8 mouse cellular contexts compared by ENCODE assay signal in the genomic region with DNA sequence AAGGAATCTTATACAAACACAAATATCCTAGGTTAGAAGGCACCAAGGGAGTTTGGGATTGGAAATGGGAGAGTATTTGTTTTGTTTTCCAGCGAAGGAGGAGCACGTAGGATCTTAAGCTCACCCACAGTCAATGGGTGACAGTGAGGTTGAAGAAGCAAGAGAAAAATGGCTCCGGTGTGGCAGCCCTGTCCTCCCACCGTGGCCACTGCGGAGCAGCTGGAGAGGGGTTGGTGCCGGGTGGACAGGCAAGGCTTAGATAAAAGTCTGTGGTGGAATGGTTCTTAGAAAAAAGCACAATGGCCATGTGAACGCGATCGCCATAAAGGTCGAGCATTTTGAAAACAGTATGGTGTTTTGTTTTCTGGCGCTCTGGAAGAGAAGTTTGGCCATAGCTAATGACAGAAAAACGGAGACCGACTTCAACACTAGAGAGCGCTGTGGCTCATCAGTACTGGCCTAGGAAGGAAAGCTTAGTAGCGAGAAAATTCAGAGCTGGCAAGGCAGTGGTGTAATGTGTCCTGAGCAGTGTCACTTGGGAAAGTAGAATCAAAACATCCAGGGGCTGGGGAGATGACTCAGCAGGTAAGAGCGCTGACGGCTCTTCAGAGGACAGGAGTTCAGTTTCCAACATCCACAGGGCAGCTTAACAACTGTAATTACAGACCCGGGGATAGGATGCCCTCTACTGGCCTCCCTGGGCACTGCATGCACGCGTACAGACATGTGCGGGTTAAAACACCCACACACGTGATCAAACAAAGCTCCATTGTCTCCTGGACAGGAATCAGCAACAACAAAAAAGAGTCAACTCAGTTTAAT. TPM values are rescaled to one million over a fixed set of nuclear protein-coding genes. Genes with fewer than 3 reads are reported as not detected.
DNase-seq lines count a peak whose midpoint lies in the region; ATAC-seq and TF ChIP-seq lines count a peak whose summit lies in the region.

No protein-coding gene starts in this region.

- TF ChIP-seq POLR2A in brain, embryonic 14.5 days (IDR thresholded peaks at IDR 0.05; ENCODE audit: borderline replicate concordance, extremely low read depth, insufficient read depth, insufficient read length, poor library complexity, severe bottlenecking), result no peak

- H3K36me3 ChIP-seq in heart, embryonic 12.5 days, result no peaks in the 10 kb centered on the region
- no peaks in the 10 kb centered on the region for H3K36me3 ChIP-seq in kidney, postnatal 0 days (ENCODE audit: insufficient read depth, low read length)
- no peaks in the 10 kb centered on the region for H3K36me3 ChIP-seq in liver, embryonic 11.5 days (ENCODE audit: control insufficient read depth, insufficient read depth, low read length)
- H3K36me3 ChIP-seq in stomach, embryonic 14.5 days (ENCODE audit: control insufficient read depth, insufficient read depth, low read length), result no peaks in the 10 kb centered on the region

- TF ChIP-seq CTCF in brain, embryonic 14.5 days (IDR thresholded peaks at IDR 0.05; ENCODE audit: borderline replicate concordance, extremely low read depth, insufficient read depth, insufficient read length), result peak; percentile 87
- peak; percentile 90 for TF ChIP-seq CTCF in kidney, postnatal 0 days (IDR thresholded peaks at IDR 0.05; ENCODE audit: low read depth)

- H3K4me3 ChIP-seq in heart, embryonic 12.5 days, result peak overlapping the region; percentile 25
- 0 out of 2 replicates have a peak overlapping the region, but pooled peaks have one; percentile 6 for H3K4me3 ChIP-seq in kidney, postnatal 0 days (replicated peaks; ENCODE audit: low read depth, low read length)
- peak overlapping the region; percentile 34 for H3K4me3 ChIP-seq in liver, embryonic 11.5 days (ENCODE audit: low read depth, low read length)
- 0 out of 2 replicates have a peak overlapping the region, but pooled peaks have one; percentile 8 for H3K4me3 ChIP-seq in stomach, embryonic 14.5 days (ENCODE audit: low read depth, low read length)

- no peaks in the 10 kb centered on the region for H3K9me3 ChIP-seq in heart, embryonic 12.5 days (replicated peaks)
- no peaks in the 10 kb centered on the region for H3K9me3 ChIP-seq in kidney, postnatal 0 days (replicated peaks; ENCODE audit: low read length)
- H3K9me3 ChIP-seq in liver, embryonic 11.5 days (ENCODE audit: control insufficient read depth, low read length), result no peaks in the 10 kb centered on the region
- no peaks in the 10 kb centered on the region for H3K9me3 ChIP-seq in stomach, embryonic 14.5 days (ENCODE audit: control insufficient read depth, low read depth, low read length)

- ATAC-seq in erythroid progenitor cell, adult 5-6 weeks (replicated peaks; ENCODE audit: low FRiP score, poor library complexity, severe bottlenecking), result peak; percentile 86
- ATAC-seq in heart, embryonic 12.5 days (ENCODE audit: insufficient number of reproducible peaks, low FRiP score), result peak; percentile 68; the same call in 1 of the 2 replicates
- peak; percentile 94 for ATAC-seq in kidney, postnatal 0 days (replicated peaks; ENCODE audit: low FRiP score, low read depth)
- ATAC-seq in liver, embryonic 11.5 days (replicated peaks; ENCODE audit: low FRiP score), result peak; percentile 85
- ATAC-seq in stomach, embryonic 14.5 days (ENCODE audit: insufficient number of reproducible peaks, insufficient read depth, low FRiP score, low read depth), result peak; percentile 73; the same call in 1 of the 2 replicates

- H3K27ac ChIP-seq in heart, embryonic 12.5 days (ENCODE audit: poor library complexity, severe bottlenecking), result no peak overlapping the region
- H3K27ac ChIP-seq in kidney, postnatal 0 days, result no peak overlapping the region
- H3K27ac ChIP-seq in liver, embryonic 11.5 days (ENCODE audit: low read depth, low read length), result no peak overlapping the region
- no peak overlapping the region for H3K27ac ChIP-seq in stomach, embryonic 14.5 days (ENCODE audit: low read length)

- 15% methylated on average over 22 of the region's 22 CpGs for WGBS in heart, embryonic 12.5 days
- WGBS in kidney, postnatal 0 days, result 17% methylated on average over 22 of the region's 22 CpGs
- 15% methylated on average over 22 of the region's 22 CpGs for WGBS in liver, embryonic 11.5 days
- 20% methylated on average over 22 of the region's 22 CpGs for WGBS in stomach, embryonic 14.5 days

- DNase-seq in CD4-positive helper T cell, adult 2 months (ENCODE audit: low read depth, low spot score), result peak; percentile 80
- peak; percentile 87 for DNase-seq in brain, embryonic 14.5 days (ENCODE audit: low read depth)
- peak; percentile 92 for DNase-seq in kidney, postnatal 0 days (ENCODE audit: low spot score)
- peak; percentile 87 for DNase-seq in liver, embryonic 11.5 days (ENCODE audit: low spot score)
- peak; percentile 88 for DNase-seq in naive thymus-derived CD4-positive, alpha-beta T cell, adult 2 months (ENCODE audit: low read depth)

- no peak overlapping the region for H3K9ac ChIP-seq in heart, embryonic 12.5 days
- H3K9ac ChIP-seq in kidney, postnatal 0 days (ENCODE audit: low read depth, low read length), result no peak overlapping the region
- H3K9ac ChIP-seq in liver, embryonic 11.5 days (ENCODE audit: low read depth, low read length), result peak overlapping the region; percentile 49; the same call in 1 of the 2 replicates
- H3K9ac ChIP-seq in stomach, embryonic 14.5 days (replicated peaks; ENCODE audit: low read depth, low read length), result no peak overlapping the region

- peaks cover 12% of the 10 kb centered on the region for H3K27me3 ChIP-seq in heart, embryonic 12.5 days (replicated peaks)
- no peaks in the 10 kb centered on the region for H3K27me3 ChIP-seq in kidney, postnatal 0 days (ENCODE audit: insufficient read depth, low read length)
- no peaks in the 10 kb centered on the region for H3K27me3 ChIP-seq in liver, embryonic 11.5 days (replicated peaks; ENCODE audit: control insufficient read depth, insufficient read depth, low read length)
- no peaks in the 10 kb centered on the region for H3K27me3 ChIP-seq in stomach, embryonic 14.5 days (ENCODE audit: control insufficient read depth, insufficient read depth, low read length)

- peak overlapping the region; percentile 59 for H3K4me2 ChIP-seq in heart, embryonic 12.5 days
- H3K4me2 ChIP-seq in kidney, postnatal 0 days (ENCODE audit: low read length), result peak overlapping the region; percentile 45
- peak overlapping the region; percentile 66 for H3K4me2 ChIP-seq in liver, embryonic 11.5 days
- peak overlapping the region; percentile 25; the same call in 1 of the 2 replicates for H3K4me2 ChIP-seq in stomach, embryonic 14.5 days (replicated peaks; ENCODE audit: low read depth, low read length)

- no peaks in the 10 kb centered on the region for H3K4me1 ChIP-seq in heart, embryonic 12.5 days (replicated peaks)
- H3K4me1 ChIP-seq in kidney, postnatal 0 days (replicated peaks; ENCODE audit: insufficient read depth, low read length), result no peaks in the 10 kb centered on the region
- no peaks in the 10 kb centered on the region for H3K4me1 ChIP-seq in liver, embryonic 11.5 days (replicated peaks; ENCODE audit: control insufficient read depth, insufficient read depth, low read length)
- H3K4me1 ChIP-seq in stomach, embryonic 14.5 days (ENCODE audit: control insufficient read depth, insufficient read depth, low read length), result no peaks in the 10 kb centered on the region

RNA-seq across cellular contexts. Expression of a gene that starts 14.8 kb away (rescaled TPM):
- 1.1 and 1.8 TPM in 2 replicates for polyA plus RNA-seq in brain, embryonic 14.5 days (2012; rRNA removed)
- total RNA-seq in erythroid progenitor cell, adult 5-6 weeks (2015; ENCODE audit: low replicate concordance), result not detected in 2 replicates
- not detected in 2 replicates for total RNA-seq in erythroid progenitor cell, adult 5-6 weeks (2017; ENCODE audit: low replicate concordance)
- polyA plus RNA-seq in heart, embryonic 12.5 days (2016; fragmentation: Nextera tagmentation; extraction: Ambion mirVana), result not detected in 2 replicates
- 0.96 and 1.6 TPM in 2 replicates for polyA plus RNA-seq in kidney, postnatal 0 days (2015; fragmentation: Nextera tagmentation; extraction: Ambion mirVana)
- polyA plus RNA-seq in liver, embryonic 11.5 days (2014; fragmentation: Nextera tagmentation; extraction: Ambion mirVana), result not detected in 2 replicates
- not detected in 2 replicates for polyA plus RNA-seq in stomach, embryonic 14.5 days (2014; fragmentation: Nextera tagmentation; extraction: Ambion mirVana)

RNA-seq across cellular contexts. Expression of a gene that starts 49.6 kb away (rescaled TPM):
- polyA plus RNA-seq in brain, embryonic 14.5 days (2012; rRNA removed), result 9.8 and 12.7 TPM in 2 replicates
- total RNA-seq in erythroid progenitor cell, adult 5-6 weeks (2015; ENCODE audit: low replicate concordance), result 7.9 and 17.2 TPM in 2 replicates
- 2.4 and 10.8 TPM in 2 replicates for total RNA-seq in erythroid progenitor cell, adult 5-6 weeks (2017; ENCODE audit: low replicate concordance)
- 32.5 and 38.1 TPM in 2 replicates for polyA plus RNA-seq in heart, embryonic 12.5 days (2016; fragmentation: Nextera tagmentation; extraction: Ambion mirVana)
- 72.4 and 77.6 TPM in 2 replicates for polyA plus RNA-seq in kidney, postnatal 0 days (2015; fragmentation: Nextera tagmentation; extraction: Ambion mirVana)
- polyA plus RNA-seq in liver, embryonic 11.5 days (2014; fragmentation: Nextera tagmentation; extraction: Ambion mirVana), result 59.8 and 65.2 TPM in 2 replicates
- 67.3 and 71.3 TPM in 2 replicates for polyA plus RNA-seq in stomach, embryonic 14.5 days (2014; fragmentation: Nextera tagmentation; extraction: Ambion mirVana)
